Mouse (Mus musculus): ENCODE results near the gene Opcml. TPM values are rescaled to one million over a fixed set of nuclear protein-coding genes. Genes with fewer than 3 reads are reported as not detected.

The Opcml gene
- polyA plus RNA-seq, 1 experiment from 2014 or later: 6.0 TPM

GRCm38 (mm10) chr9:28128735-28129134 lies 338.2 kb downstream of the Opcml start:
- no peak for ATAC-seq (ENCODE audit: low read depth)
- H3K9ac ChIP-seq (ENCODE audit: low read depth, low read length): no peak overlapping the region
- H3K27me3 ChIP-seq (replicated peaks; ENCODE audit: control insufficient read depth, insufficient read depth, low read length): no peaks in the 10 kb centered on the region
- no peak overlapping the region for H3K4me2 ChIP-seq (ENCODE audit: low read depth, low read length)
- H3K9me3 ChIP-seq (ENCODE audit: control insufficient read depth, low read length): no peaks in the 10 kb centered on the region
- no peak overlapping the region for H3K4me3 ChIP-seq (ENCODE audit: low read depth, low read length)
- no peak overlapping the region for H3K27ac ChIP-seq (replicated peaks; ENCODE audit: low read depth, low read length)
- no peaks in the 10 kb centered on the region for H3K4me1 ChIP-seq (ENCODE audit: control insufficient read depth, insufficient read depth, low read length)
- DNase-seq (ENCODE audit: low spot score): no peak
- H3K36me3 ChIP-seq (ENCODE audit: control insufficient read depth, insufficient read depth, low read length): no peaks in the 10 kb centered on the region
- 45% methylated on average over 1 of the region's 1 CpGs for WGBS

DNA sequence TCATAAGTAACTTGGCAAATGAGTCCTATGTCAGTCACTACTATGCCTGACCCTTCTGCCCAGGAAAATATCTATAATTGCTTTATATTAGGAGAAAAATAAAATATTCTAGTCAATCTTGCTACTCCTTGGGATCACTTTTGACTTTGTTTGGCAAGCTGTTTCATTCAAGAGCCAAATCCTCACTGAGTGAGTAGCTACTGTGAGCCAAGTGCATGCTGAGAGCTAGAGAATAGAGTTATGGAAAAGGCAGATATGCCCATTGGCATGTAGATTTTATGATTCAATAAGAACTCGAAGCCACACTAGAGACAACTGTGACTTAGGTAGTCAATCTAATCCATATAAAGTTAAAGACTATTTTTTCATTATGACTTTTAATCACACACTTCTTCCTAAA lies 340.9 kb downstream of the Opcml start:
- 76% methylated on average over 1 of the region's 1 CpGs for WGBS
- Histone ChIP-seq H3K9me3 (ENCODE audit: control insufficient read depth, low read length) (no peaks in the 10 kb centered on the region), H3K27me3 (replicated peaks; ENCODE audit: control insufficient read depth, insufficient read depth, low read length) (no peaks in the 10 kb centered on the region), H3K4me3 (ENCODE audit: low read depth, low read length) (no peak overlapping the region), H3K4me2 (ENCODE audit: low read depth, low read length) (no peak overlapping the region), H3K36me3 (ENCODE audit: control insufficient read depth, insufficient read depth, low read length) (no peaks in the 10 kb centered on the region), H3K4me1 (ENCODE audit: control insufficient read depth, insufficient read depth, low read length) (no peaks in the 10 kb centered on the region), H3K27ac (replicated peaks; ENCODE audit: low read depth, low read length) (no peak overlapping the region), H3K9ac (ENCODE audit: low read depth, low read length) (no peak overlapping the region)
- DNase-seq (ENCODE audit: low spot score) (no peak), ATAC-seq (ENCODE audit: low read depth) (no peak)

- Histone ChIP-seq H3K9me3 (ENCODE audit: control insufficient read depth, low read length) (no peaks in the 10 kb centered on the region), H3K9ac (ENCODE audit: low read depth, low read length) (no peak overlapping the region), H3K4me2 (ENCODE audit: low read depth, low read length) (no peak overlapping the region), H3K4me3 (ENCODE audit: low read depth, low read length) (no peak overlapping the region), H3K36me3 (ENCODE audit: control insufficient read depth, insufficient read depth, low read length) (no peaks in the 10 kb centered on the region), H3K27me3 (replicated peaks; ENCODE audit: control insufficient read depth, insufficient read depth, low read length) (no peaks in the 10 kb centered on the region), H3K4me1 (ENCODE audit: control insufficient read depth, insufficient read depth, low read length) (no peaks in the 10 kb centered on the region), H3K27ac (replicated peaks; ENCODE audit: low read depth, low read length) (no peak overlapping the region)
- ATAC-seq (ENCODE audit: low read depth) (no peak), DNase-seq (ENCODE audit: low spot score) (no peak)
- 24% methylated on average over 2 of the region's 2 CpGs for WGBS
These were observed 346.0 kb downstream of the Opcml start for GRCm38 (mm10) chr9:28136614-28137013.

DNA sequence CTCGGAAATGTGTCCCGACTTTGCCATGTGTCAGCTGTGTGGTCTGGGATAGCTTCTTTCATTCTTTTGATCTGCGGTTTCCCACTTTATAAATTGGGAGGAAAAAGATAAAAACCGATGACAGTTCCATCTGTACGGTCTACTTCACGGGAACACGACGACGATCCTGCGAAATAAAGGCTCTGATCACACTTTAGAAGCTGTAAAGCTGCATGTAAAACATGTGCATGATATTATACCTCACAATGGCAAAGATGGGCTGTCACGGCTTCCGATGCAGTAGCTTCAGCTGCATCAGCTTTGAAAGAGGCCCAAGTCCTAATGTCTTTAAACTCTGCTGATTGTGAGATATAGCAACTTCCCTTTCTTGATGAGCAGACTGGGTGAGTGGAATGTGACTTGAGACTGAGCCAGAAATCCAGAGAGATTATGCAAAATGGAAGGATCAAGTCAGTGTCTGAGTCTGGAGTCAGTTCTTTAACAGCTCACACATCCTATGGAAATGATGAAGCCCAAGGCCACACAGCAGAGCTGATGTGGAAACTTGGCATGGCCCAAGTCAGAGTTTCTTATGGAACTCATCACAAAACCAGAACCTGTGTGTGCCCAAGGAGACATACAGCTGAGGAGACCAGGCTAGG lies 349.5 kb downstream of the Opcml start:
- DNase-seq (ENCODE audit: low spot score) (no peak), ATAC-seq (ENCODE audit: low read depth) (no peak; the same call in 1 of the 2 replicates)
- Histone ChIP-seq H3K4me2 (ENCODE audit: low read depth, low read length) (no peak overlapping the region), H3K4me1 (ENCODE audit: control insufficient read depth, insufficient read depth, low read length) (no peaks in the 10 kb centered on the region), H3K27ac (replicated peaks; ENCODE audit: low read depth, low read length) (no peak overlapping the region), H3K36me3 (ENCODE audit: control insufficient read depth, insufficient read depth, low read length) (no peaks in the 10 kb centered on the region), H3K4me3 (ENCODE audit: low read depth, low read length) (no peak overlapping the region), H3K27me3 (replicated peaks; ENCODE audit: control insufficient read depth, insufficient read depth, low read length) (no peaks in the 10 kb centered on the region), H3K9ac (ENCODE audit: low read depth, low read length) (no peak overlapping the region), H3K9me3 (ENCODE audit: control insufficient read depth, low read length) (no peaks in the 10 kb centered on the region)
- 76% methylated on average over 12 of the region's 12 CpGs for WGBS

- Histone ChIP-seq H3K4me3 (ENCODE audit: low read depth, low read length) (no peak overlapping the region), H3K27ac (replicated peaks; ENCODE audit: low read depth, low read length) (no peak overlapping the region), H3K9me3 (ENCODE audit: control insufficient read depth, low read length) (no peaks in the 10 kb centered on the region), H3K4me1 (ENCODE audit: control insufficient read depth, insufficient read depth, low read length) (no peaks in the 10 kb centered on the region), H3K27me3 (replicated peaks; ENCODE audit: control insufficient read depth, insufficient read depth, low read length) (no peaks in the 10 kb centered on the region), H3K9ac (ENCODE audit: low read depth, low read length) (no peak overlapping the region), H3K4me2 (ENCODE audit: low read depth, low read length) (no peak overlapping the region), H3K36me3 (ENCODE audit: control insufficient read depth, insufficient read depth, low read length) (no peaks in the 10 kb centered on the region)
- DNase-seq (ENCODE audit: low spot score) (no peak), ATAC-seq (ENCODE audit: low read depth) (no peak)
- 75% methylated on average over 3 of the region's 3 CpGs for WGBS
These were observed 358.9 kb downstream of the Opcml start for GRCm38 (mm10) chr9:28149507-28149906.

GRCm38 (mm10) chr9:28153748-28154147 lies 363.2 kb downstream of the Opcml start:
- H3K27ac ChIP-seq (replicated peaks; ENCODE audit: low read depth, low read length): no peak overlapping the region
- 57% methylated on average over 6 of the region's 6 CpGs for WGBS
- H3K4me3 ChIP-seq (ENCODE audit: low read depth, low read length): no peak overlapping the region
- H3K9me3 ChIP-seq (ENCODE audit: control insufficient read depth, low read length): no peaks in the 10 kb centered on the region
- H3K27me3 ChIP-seq (replicated peaks; ENCODE audit: control insufficient read depth, insufficient read depth, low read length): no peaks in the 10 kb centered on the region
- H3K4me1 ChIP-seq (ENCODE audit: control insufficient read depth, insufficient read depth, low read length): no peaks in the 10 kb centered on the region
- H3K36me3 ChIP-seq (ENCODE audit: control insufficient read depth, insufficient read depth, low read length): no peaks in the 10 kb centered on the region
- DNase-seq (ENCODE audit: low spot score) (no peak), ATAC-seq (ENCODE audit: low read depth) (no peak)
- no peak overlapping the region for H3K9ac ChIP-seq (ENCODE audit: low read depth, low read length)
- H3K4me2 ChIP-seq (ENCODE audit: low read depth, low read length): no peak overlapping the region

DNA sequence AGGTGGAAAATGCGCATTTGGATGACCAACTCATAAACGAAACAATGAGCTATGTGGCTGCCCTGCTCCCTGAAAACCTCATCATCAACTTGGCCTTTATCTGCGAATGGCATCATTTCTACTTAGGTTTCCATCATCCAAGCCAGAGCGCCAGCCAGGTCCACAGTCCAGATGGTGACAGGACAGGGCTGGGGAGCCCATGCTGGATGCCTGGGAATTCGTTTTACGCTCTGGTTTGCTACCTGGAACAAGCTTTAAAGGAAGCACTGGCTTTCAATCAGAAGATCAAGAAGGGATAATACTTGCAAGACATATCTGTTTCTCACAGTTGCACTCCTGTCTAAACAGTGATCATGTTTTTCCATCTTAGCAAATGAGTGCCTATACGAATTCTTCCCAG lies 366.5 kb downstream of the Opcml start:
- H3K27ac ChIP-seq (replicated peaks; ENCODE audit: low read depth, low read length): no peak overlapping the region
- no peaks in the 10 kb centered on the region for H3K4me1 ChIP-seq (ENCODE audit: control insufficient read depth, insufficient read depth, low read length)
- ATAC-seq (ENCODE audit: low read depth): no peak
- no peaks in the 10 kb centered on the region for H3K27me3 ChIP-seq (replicated peaks; ENCODE audit: control insufficient read depth, insufficient read depth, low read length)
- 90% methylated on average over 7 of the region's 7 CpGs for WGBS
- no peaks in the 10 kb centered on the region for H3K9me3 ChIP-seq (ENCODE audit: control insufficient read depth, low read length)
- no peak overlapping the region for H3K4me2 ChIP-seq (ENCODE audit: low read depth, low read length)
- H3K4me3 ChIP-seq (ENCODE audit: low read depth, low read length): no peak overlapping the region
- no peaks in the 10 kb centered on the region for H3K36me3 ChIP-seq (ENCODE audit: control insufficient read depth, insufficient read depth, low read length)
- H3K9ac ChIP-seq (ENCODE audit: low read depth, low read length): no peak overlapping the region
- no peak for DNase-seq (ENCODE audit: low spot score)

- Histone ChIP-seq H3K27ac (replicated peaks; ENCODE audit: low read depth, low read length) (no peak overlapping the region), H3K4me1 (ENCODE audit: control insufficient read depth, insufficient read depth, low read length) (no peaks in the 10 kb centered on the region), H3K27me3 (replicated peaks; ENCODE audit: control insufficient read depth, insufficient read depth, low read length) (no peaks in the 10 kb centered on the region), H3K4me3 (ENCODE audit: low read depth, low read length) (no peak overlapping the region), H3K9ac (ENCODE audit: low read depth, low read length) (no peak overlapping the region), H3K9me3 (ENCODE audit: control insufficient read depth, low read length) (no peaks in the 10 kb centered on the region), H3K36me3 (ENCODE audit: control insufficient read depth, insufficient read depth, low read length) (no peaks in the 10 kb centered on the region), H3K4me2 (ENCODE audit: low read depth, low read length) (no peak overlapping the region)
- no peak for ATAC-seq (ENCODE audit: low read depth)
- DNase-seq (ENCODE audit: low spot score): no peak
- 93% methylated on average over 1 of the region's 1 CpGs for WGBS
These were observed 370.4 kb downstream of the Opcml start for GRCm38 (mm10) chr9:28160953-28161352.

- Histone ChIP-seq H3K4me3 (ENCODE audit: low read depth, low read length) (no peak overlapping the region), H3K36me3 (ENCODE audit: control insufficient read depth, insufficient read depth, low read length) (no peaks in the 10 kb centered on the region), H3K27ac (replicated peaks; ENCODE audit: low read depth, low read length) (no peak overlapping the region), H3K4me1 (ENCODE audit: control insufficient read depth, insufficient read depth, low read length) (no peaks in the 10 kb centered on the region), H3K27me3 (replicated peaks; ENCODE audit: control insufficient read depth, insufficient read depth, low read length) (no peaks in the 10 kb centered on the region), H3K9ac (ENCODE audit: low read depth, low read length) (no peak overlapping the region), H3K4me2 (ENCODE audit: low read depth, low read length) (no peak overlapping the region), H3K9me3 (ENCODE audit: control insufficient read depth, low read length) (no peaks in the 10 kb centered on the region)
- no peak for ATAC-seq (ENCODE audit: low read depth)
- no peak for DNase-seq (ENCODE audit: low spot score)
- 46% methylated on average over 4 of the region's 4 CpGs for whole genome bisulfite sequencing
These were observed 373.4 kb downstream of the Opcml start for GRCm38 (mm10) chr9:28163946-28164345.

All from embryonic facial prominence, embryonic 14.5 days (tissue).